Mouse (Mus musculus) hindbrain, postnatal 0 days (tissue): ENCODE measurements around the gene Kif17. TPM values are rescaled to one million over a fixed set of nuclear protein-coding genes. Genes with fewer than 3 reads are reported as not detected.
A peak's percentile ranks its signal among the peaks of the same experiment; 100 is the strongest.

ENCODE experiments used
- ATAC-seq: fragments of 200-750 bp; cut with Nextera tagmentation; 2 replicates; pipeline ENCODE4 v1.8.0; 2017; ENCODE audit warnings: mild to moderate bottlenecking, moderate TSS enrichment, moderate library complexity
- DNase-seq: peaks from one replicate; pipeline ENCODE4 v3.0.0-alpha.2; 2015; ENCODE audit warnings: low spot score
- H3K27ac ChIP-seq: fragments of 300-500 bp; sonication (generic); 2 replicates; pipeline ENCODE4 v1.5.1; 2014; ENCODE audit warnings: mild to moderate bottlenecking
- H3K27me3 ChIP-seq: fragments of 300-500 bp; sonication (generic); 2 replicates; pipeline ENCODE4 v1.6.1; 2014; ENCODE audit warnings: low read length, mixed read lengths; ENCODE audit not compliant: insufficient read depth
- H3K36me3 ChIP-seq: fragments of 300-500 bp; sonication (generic); 2 replicates; pipeline ENCODE4 v1.6.1; 2014; ENCODE audit warnings: low read length, mixed read lengths; ENCODE audit not compliant: insufficient read depth
- H3K4me1 ChIP-seq: fragments of 300-500 bp; sonication (generic); 2 replicates; pipeline ENCODE4 v1.6.1; 2014; ENCODE audit warnings: antibody characterized with exemption, low read length, mixed read lengths; ENCODE audit not compliant: insufficient read depth
- H3K4me2 ChIP-seq: fragments of 300-500 bp; sonication (generic); 2 replicates; pipeline ENCODE4 v1.6.1; 2014; ENCODE audit warnings: low read depth, mild to moderate bottlenecking, low read length, moderate library complexity, mixed read lengths
- H3K4me3 ChIP-seq: fragments of 300-500 bp; sonication (generic); 2 replicates; pipeline ENCODE4 v1.5.1; 2014; ENCODE audit warnings: low read length
- H3K9ac ChIP-seq: fragments of 300-500 bp; sonication (generic); replicated peaks from 2 replicates; pipeline ENCODE4 v1.6.1; 2014; ENCODE audit warnings: mild to moderate bottlenecking, low read length, moderate library complexity, mixed read lengths
- H3K9me3 ChIP-seq: fragments of 300-500 bp; sonication (generic); 2 replicates; pipeline ENCODE4 v1.6.1; 2016; ENCODE audit warnings: low read length, mixed read lengths
- CTCF ChIP-seq: IDR thresholded peaks from 2 replicates; pipeline ENCODE4 v1.5.1; 2016; ENCODE audit warnings: antibody characterized with exemption, control low read depth, low read depth
- WGBS: fragments of 180-500 bp; shearing (Covaris S2); extraction: QIAGEN DNeasy Blood & Tissue Kit; methylation state at CpG from one replicate; pipeline ENCODE4 v1.1.7; 2014; 5-methylcytosine and 5-hydroxymethylcytosine counted together
- polyA plus RNA-seq: library from polyadenylated mRNA; unstranded; fragments of >200 nt; fragmentation: Nextera tagmentation; extraction: Ambion mirVana; gene quantifications from 2 replicates; pipeline ENCODE4 v1.2.1, GENCODE M21; 2015
- total RNA-seq: library from RNA; depleted of rRNA; stranded (reverse); fragments of >200 nt; gene quantifications from 2 replicates; pipeline ENCODE4 v1.2.3, GENCODE M21; 2014; rRNA removed

The Kif17 gene
- total RNA-seq (4.1 and 6.0 TPM in 2 replicates), polyA plus RNA-seq (5.1 and 5.3 TPM in 2 replicates)

DNA sequence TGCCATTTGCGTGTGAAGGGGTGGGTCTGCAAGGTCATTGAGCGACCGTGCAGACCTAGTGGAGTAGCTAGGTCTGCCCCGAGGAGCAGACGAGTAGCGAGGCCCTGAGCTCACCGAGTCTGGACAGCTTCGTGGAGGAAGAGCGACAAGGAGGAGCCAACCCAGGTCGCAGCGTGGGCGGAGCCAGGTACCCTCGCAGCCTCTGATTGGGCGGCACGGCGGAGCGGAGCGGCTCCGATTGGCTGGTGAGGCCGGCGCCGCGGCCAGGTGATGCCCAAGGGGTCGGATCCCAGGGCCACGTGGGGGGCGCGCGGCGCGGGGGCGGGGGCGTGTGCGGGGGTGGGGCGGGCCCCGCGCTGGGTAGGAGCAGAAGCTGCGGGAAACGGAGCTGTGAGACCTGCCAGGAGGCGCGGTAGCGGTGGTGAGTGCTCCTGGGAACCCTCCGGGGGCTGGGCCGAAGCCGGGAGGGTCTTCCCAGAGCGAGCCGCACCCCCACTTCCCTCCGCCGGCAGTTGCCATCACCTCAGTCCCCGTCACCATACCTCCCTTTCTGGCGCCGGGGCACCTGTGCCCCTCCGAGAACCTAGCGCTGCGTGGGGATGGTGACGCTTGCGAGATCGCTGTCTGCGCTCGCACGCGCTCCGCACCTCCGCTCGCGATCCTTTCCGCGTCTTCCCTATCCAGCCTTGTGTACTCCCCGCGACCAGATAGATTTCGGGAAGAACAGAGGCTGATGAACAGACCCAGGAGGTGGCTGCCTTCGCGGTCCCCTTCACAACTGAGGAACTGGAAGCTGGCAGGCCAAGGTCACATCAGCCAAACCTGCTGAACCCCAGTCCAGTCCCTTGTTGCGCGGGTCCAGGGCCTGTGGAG lies at the start of gene Kif17, which contains the start of gene Sh2d5:
TSS of gene Kif17 (plus strand) at position 348 of the 873 bp plus-strand sequence.
TSS of gene Sh2d5 (plus strand) at position 316 of the 873 bp plus-strand sequence.
- peak within 1 kb of the TSS; percentile 75 for H3K27ac ChIP-seq
- ATAC-seq (peak; percentile 92), DNase-seq (peak; percentile 92)
- no peaks in the 10 kb centered on the region for H3K27me3 ChIP-seq
- under 1% methylated on average over 68 of the region's 74 CpGs for WGBS
- peak within 1 kb of the TSS; percentile 87 for H3K4me2 ChIP-seq
- peaks cover 16% of the 10 kb centered on the region for H3K4me1 ChIP-seq
- peak within 1 kb of the TSS; percentile 60 for H3K4me3 ChIP-seq
- no peak for TF ChIP-seq CTCF
- peak within 1 kb of the TSS; percentile 61 for H3K9ac ChIP-seq
- no peaks in the 10 kb centered on the region for H3K9me3 ChIP-seq
- peaks cover 5% of the 10 kb centered on the region; the same call in 1 of the 2 replicates for H3K36me3 ChIP-seq

DNA sequence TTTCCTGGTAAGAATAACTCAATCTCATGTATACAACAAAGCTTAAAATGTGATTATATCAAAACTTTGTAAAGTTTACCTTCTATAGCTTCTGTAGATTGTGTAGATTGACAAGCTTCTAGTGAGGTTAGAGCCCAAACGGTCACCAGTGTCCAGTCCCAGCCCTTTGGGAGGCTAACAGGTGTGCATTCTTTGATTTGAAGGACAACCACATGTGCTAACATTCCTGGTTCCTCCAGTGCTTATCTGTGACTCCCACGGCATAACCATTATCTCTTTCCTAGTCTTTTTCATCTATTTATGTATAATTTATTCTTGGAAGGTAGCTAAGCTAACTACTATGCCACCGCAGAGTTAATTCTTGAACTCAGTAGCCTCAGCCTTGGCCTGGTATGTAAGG lies 49.5 kb upstream of the Kif17 start:
- no peak overlapping the region for H3K27ac ChIP-seq
- H3K27me3 ChIP-seq = no peaks in the 10 kb centered on the region
- WGBS = 94% methylated on average over 3 of the region's 3 CpGs
- no peak for DNase-seq
- peaks cover 64% of the 10 kb centered on the region for H3K36me3 ChIP-seq
- no peak overlapping the region for H3K4me3 ChIP-seq
- H3K4me2 ChIP-seq = no peak overlapping the region
- no peaks in the 10 kb centered on the region for H3K9me3 ChIP-seq
- ATAC-seq = no peak
- TF ChIP-seq CTCF = no peak
- H3K4me1 ChIP-seq = no peaks in the 10 kb centered on the region
- no peak overlapping the region for H3K9ac ChIP-seq

DNA sequence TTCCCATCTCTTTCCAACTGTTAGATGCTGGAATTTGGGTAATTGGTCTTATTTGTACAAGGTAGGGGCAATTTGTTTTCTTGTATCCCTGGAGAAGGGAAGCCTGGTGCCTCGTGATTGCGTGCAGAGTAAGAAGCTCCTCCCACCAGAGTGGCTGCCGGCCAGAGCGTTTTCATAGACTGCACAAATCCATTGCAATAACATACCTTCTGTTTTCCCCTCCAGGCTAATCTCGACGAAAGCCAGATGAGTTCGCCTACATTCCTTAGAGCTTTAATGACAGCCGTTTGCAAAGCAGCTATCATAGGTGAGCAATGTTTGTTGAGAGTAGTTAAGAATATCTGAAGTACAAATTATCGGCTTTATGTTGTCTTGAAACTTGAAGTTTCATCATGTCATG lies 48.5 kb upstream of the Kif17 start:
- WGBS = 77% methylated on average over 9 of the region's 9 CpGs
- H3K4me2 ChIP-seq = no peak overlapping the region
- no peak overlapping the region for H3K9ac ChIP-seq
- TF ChIP-seq CTCF = no peak
- peaks cover 59% of the 10 kb centered on the region for H3K36me3 ChIP-seq
- no peaks in the 10 kb centered on the region for H3K9me3 ChIP-seq
- H3K4me3 ChIP-seq = no peak overlapping the region
- no peak for ATAC-seq
- no peak overlapping the region for H3K27ac ChIP-seq
- H3K4me1 ChIP-seq = no peaks in the 10 kb centered on the region
- DNase-seq = no peak
- no peaks in the 10 kb centered on the region for H3K27me3 ChIP-seq

DNA sequence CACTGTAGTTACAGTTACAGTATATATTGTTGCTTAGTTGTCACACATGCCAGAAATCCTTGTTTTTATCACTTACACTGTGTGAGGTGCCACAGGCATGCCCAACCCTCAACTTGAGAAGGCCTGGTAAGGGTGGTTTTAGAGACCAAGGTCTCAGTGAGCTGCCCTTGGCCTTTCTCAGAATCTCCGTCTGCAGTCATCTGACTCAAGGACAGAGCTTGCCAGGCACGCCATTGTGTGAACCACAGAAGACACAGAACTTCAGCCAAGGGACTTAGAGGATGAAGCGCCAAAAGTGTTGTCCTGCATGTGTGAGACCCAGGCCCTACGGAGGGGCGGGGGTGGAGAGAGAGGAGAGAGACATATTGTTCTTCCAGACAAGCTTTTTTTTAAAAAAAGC lies 40.1 kb upstream of the Kif17 start:
- no peaks in the 10 kb centered on the region for H3K27me3 ChIP-seq
- H3K9me3 ChIP-seq = no peaks in the 10 kb centered on the region
- DNase-seq = no peak
- H3K27ac ChIP-seq = no peak overlapping the region
- no peak for ATAC-seq
- H3K4me2 ChIP-seq = no peak overlapping the region
- TF ChIP-seq CTCF = no peak
- 82% methylated on average over 5 of the region's 5 CpGs for WGBS
- H3K9ac ChIP-seq = no peak overlapping the region
- H3K4me3 ChIP-seq = no peak overlapping the region
- H3K36me3 ChIP-seq = peaks cover 27% of the 10 kb centered on the region; the same call in 1 of the 2 replicates
- H3K4me1 ChIP-seq = no peaks in the 10 kb centered on the region

DNA sequence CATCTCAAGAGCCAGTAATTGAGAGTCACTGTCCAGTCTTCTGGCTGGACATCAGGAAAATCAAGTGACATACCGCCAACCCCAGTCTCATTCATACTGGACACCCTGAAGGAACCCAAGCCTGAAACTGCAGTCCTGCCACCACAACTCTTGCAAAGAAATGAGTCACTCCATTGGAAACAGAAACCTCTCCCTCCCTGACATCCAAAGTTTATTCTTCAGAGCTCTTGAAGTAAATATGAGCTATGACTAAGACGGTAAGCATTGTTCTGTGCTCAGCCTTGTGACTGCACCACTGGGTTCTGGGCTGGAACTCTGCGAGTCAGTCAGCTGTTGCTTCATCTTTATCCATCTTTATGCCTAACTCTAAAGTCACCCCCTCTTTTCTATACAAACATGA lies 36.4 kb upstream of the Kif17 start:
- H3K4me2 ChIP-seq = no peak overlapping the region
- H3K9ac ChIP-seq = no peak overlapping the region
- no peak for TF ChIP-seq CTCF
- no peak for DNase-seq
- H3K9me3 ChIP-seq = no peaks in the 10 kb centered on the region
- H3K4me1 ChIP-seq = peaks cover 11% of the 10 kb centered on the region
- H3K27me3 ChIP-seq = no peaks in the 10 kb centered on the region
- H3K36me3 ChIP-seq = peaks cover 8% of the 10 kb centered on the region; the same call in 1 of the 2 replicates
- WGBS = 90% methylated on average over 3 of the region's 3 CpGs
- H3K27ac ChIP-seq = no peak overlapping the region
- no peak overlapping the region for H3K4me3 ChIP-seq
- no peak for ATAC-seq

DNA sequence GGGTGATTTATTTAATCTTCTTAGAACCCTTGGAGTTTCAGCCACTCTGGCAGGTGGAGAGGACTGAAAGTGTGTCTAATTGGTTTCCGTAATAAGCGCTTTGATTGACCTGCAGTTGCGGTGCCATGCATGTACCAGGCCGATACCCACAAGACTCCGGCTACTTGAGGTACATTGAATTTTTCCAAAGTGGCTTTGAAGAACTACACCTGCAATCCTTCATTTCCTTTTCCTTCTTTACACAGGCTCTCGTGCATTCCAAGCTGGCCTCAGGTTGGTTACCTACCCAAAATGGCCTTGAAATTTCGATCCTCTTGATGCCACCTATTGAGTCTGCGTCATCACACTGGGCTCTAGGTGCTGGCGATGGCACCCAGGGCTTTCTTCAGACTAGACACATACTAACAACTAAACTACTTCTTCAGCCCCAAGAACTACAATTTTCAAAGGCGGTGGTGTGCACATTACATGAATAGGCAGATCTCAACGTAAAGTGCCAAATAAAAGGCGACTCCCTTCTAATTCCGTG lies 34.5 kb upstream of the Kif17 start:
- peak overlapping the region; percentile 89 for H3K4me3 ChIP-seq
- no peak for TF ChIP-seq CTCF
- H3K4me1 ChIP-seq = peaks cover 11% of the 10 kb centered on the region
- no peak for DNase-seq
- peak overlapping the region; percentile 98 for H3K9ac ChIP-seq
- no peaks in the 10 kb centered on the region for H3K9me3 ChIP-seq
- ATAC-seq = no peak
- H3K4me2 ChIP-seq = peak overlapping the region; percentile 87
- no peaks in the 10 kb centered on the region for H3K27me3 ChIP-seq
- WGBS = 42% methylated on average over 13 of the region's 13 CpGs
- H3K36me3 ChIP-seq = 0 out of 2 replicates have a peak, but pooled peaks cover 2% of the 10 kb centered on the region
- peak overlapping the region; percentile 100 for H3K27ac ChIP-seq
